Mouse (Mus musculus): Measurements from ENCODE around the gene Bard1.

Gene Bard1

DNA sequence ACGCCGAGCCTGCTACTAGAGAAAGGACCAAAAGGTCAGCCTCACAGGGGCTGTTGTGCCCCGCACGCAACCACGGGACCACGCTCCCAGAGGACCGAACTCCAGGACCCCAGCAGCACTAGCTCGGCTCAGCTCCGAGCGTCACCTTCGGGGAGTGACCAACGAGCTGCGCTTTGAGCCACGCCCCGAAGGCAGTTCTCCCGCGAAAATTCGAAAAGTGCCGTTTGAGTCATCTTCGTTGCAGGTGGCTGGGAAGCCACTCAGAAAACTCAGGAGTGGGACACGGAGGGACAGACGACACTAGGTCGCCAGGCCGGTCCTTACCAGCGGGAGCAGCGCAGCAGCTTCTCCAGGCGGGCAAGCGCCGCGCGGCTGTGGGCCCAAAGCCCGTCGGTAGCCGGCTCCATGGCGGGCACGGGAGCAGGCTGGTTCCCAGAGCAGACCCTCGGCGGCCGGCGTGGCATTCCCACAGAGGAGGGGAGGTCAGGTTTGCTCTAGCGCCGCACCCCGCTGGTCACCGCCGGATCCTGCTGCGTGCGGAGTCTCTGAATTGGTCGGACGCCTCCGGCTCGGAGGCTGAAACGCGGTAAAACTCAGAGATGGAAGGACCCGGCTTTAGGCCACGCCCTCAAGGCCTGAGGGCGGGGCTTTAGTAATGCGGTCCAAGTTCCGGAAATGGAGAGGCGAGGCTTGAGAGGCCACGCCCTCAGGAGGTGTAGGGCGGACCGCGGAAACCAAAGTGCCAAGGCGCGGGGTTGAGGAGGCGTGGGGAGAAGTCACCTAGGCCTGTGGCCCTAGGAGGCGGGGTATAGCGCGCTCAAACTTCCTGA lies at the start of gene Bard1:
Gene Bard1 (minus strand): TSS at position 803 of the 830 bp plus-strand sequence.
- DNase-seq (ENCODE audit: low spot score) = peak; percentile 83

DNA sequence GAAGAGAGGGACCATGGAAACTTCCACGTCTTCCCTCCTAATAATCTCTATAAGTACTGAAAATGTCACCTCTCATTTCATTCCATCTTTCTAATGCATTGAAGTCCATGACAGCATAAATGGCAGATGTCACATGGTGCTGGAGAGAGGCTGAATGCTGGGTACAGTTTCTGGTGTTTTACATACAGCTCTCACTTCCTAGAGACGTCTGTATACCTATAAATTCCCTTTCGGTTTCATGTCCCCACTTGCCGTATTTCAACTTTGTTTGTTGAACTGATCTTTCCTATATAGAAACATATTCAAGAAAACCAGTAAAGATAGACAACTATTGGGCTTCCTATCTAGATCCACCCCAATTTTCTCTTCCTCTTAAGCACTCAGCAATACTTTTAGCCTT lies 24.2 kb upstream of the Bard1 start:
- no peak for DNase-seq (ENCODE audit: low spot score)

DNA sequence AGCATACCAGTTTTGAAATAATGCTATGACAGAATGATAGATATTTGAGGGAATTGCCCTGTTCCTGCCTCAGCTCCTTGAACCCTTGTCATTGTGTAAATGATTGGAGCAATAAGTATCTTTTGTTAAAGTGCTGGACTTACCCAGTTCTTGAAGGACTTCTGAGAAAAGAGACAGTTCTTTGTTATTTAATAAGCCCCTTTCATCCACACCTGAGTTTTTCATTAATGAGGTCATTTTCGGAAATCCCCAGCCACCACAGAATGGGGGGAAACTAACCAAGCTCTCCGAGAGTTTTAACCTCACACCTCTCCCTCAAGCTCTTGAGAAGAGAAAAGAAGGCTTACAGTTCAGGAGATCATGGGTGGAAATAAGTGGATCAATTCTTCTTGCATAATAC lies 15.6 kb upstream of the Bard1 start:
- DNase-seq (ENCODE audit: low spot score) = no peak

DNA sequence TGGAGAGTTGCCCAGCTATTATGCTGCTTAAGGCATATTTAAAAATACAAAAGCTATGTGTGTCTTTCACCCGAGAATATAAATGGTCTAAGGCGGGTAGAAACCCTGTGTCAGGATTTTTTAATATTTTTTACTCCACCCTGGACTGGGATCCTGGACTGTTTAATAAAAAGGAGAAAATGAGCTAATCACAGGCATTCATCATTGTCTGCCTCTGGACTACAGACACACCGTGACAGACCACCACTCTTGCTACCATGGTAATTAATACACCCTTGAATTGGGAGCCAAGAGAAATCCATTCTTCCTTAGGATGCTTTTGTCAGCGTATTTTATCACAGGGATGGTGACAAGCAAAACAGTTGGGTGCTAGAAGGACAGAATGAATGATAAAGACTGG lies 14.3 kb upstream of the Bard1 start:
- no peak for DNase-seq (ENCODE audit: low spot score)

DNA sequence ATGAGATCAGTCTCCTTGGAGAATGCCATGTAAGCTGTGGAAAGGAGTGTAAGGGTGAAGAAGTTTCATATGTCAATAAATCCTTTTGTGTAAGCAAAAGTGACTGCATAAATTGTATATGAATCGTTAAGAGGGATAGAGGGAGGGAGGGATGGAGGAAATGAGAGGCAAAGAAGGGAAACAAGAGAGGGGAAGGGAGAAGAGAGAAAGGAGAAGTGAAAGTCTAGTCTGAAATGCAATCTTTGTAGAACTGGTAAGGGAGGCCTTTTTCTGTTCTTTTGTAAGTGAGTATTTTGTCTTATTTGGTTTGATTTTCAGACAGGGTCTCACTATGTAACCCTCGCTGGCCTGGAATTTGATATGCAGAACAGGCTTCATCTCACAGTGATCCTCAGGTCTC lies 12.8 kb upstream of the Bard1 start:
- DNase-seq (ENCODE audit: low spot score) = no peak

DNA sequence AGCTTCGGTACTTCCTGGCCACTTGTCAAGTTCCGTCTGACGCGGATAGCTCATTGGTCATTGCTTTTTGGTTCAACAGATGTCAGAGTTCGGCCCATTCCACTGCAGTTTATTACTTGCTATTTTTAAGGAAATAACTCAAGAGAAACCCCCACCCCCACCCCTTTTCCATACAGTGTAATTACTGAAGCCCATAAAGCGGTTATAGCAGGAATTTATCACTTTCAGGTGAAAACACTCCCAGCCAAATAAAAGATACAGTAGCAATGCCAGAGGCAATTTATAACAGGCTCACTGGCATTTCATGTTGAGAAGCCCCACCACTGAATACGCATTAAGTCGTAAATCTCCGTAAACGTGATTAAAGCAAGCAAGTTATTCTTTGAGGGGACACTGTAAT lies 6.9 kb upstream of the Bard1 start:
- no peak for DNase-seq (ENCODE audit: low spot score)

DNA sequence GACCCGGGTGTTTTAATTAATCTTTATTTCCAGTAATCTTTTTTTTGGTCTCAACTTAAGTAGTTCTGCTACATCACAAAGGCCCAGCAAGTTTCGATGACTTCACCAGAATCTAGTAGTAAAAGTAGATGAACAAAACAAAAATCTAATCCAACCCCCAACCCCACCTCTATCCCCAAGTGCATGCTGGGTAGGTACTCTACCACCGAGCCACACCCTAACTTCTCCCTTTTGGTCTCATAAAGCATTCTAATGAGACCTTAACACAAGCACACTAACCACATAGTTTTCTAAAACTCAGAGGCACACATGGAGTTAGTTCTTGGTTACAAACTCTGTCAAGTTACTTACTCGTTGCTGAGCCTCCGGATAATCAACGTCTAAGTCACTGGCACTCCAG lies 3.2 kb upstream of the Bard1 start:
- DNase-seq (ENCODE audit: low spot score) = no peak

DNA sequence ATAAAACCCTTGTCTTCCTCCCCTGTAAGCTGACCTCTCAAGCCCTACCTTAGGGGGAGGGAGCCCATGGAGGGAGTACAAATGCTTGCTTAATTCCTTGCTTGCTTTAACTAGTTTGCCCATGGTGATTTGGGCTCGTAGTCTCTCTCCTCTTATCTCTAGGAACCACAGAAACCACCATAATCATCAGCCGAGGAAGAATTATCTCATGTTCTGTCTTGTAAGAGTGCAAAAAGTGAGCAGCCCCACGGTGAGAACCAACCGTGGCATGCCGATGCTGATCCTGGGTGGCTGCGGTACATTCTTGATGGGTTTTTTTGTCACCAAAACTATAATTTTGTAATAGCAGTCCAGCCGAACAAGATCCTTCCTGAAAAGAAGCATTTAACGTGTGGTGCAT lies 2.8 kb upstream of the Bard1 start:
- no peak for DNase-seq (ENCODE audit: low spot score)

DNA sequence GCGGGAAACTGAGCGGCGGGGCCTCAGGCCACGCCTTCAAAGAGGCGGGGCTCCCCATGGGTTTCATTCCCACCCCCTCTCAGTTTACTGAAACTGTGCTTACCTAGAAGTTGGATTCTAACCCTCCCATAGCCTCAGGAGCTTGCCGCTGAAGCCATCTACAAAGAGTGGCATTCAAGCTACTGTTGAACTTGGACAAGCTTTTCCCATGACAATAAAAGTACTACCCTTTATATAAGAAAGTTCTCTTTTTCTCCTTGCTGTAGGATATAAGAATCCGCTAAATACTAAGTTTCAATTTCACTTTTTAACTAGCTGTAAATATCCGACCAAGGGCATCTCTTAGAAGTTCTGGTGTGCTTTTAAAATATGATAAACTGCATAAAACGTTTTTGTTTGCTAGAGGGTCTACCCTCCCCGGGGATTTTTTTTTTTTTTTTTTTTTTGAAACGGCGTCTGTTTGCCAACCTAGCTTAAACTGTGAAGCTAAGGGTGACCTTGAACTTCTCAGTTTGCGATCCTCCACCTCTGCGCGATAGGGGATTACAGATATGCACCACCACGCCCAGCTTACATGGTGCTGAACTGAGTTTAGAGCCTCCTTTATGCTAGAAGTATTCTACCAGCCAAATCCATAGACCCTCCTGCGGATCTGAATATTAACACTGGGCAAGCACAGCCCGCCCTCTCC lies 373 bp upstream of the Bard1 start:
- DNase-seq (ENCODE audit: low spot score) = no peak

DNA sequence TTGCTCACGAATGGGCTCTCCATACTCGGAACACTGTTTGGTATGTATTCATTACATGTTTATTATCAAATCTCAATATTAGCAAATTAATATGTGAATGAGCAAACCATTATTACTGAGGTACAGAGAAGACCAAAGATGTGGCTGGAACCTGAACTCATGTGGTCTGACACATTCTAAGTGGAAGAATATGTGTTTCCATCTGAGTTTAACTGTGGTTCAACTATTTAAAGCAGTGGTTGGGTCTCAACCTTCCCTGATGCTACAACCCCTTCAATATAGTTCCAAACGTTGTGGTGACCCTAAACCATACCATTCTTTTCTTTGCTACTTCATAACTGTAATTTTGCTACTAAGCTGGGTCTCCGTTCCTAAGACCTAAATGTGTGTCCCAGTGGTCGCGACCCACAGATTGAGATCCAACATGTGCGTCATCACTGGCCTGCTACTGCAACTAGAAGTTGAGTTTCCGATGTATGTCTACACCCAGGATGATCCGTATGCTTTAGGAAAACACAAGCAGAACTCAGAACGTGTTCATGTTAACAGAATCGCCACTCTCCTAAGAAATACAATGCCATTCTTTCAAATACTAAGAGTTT lies 1.5 kb downstream of the Bard1 start:
- DNase-seq (ENCODE audit: low spot score) = no peak

DNA sequence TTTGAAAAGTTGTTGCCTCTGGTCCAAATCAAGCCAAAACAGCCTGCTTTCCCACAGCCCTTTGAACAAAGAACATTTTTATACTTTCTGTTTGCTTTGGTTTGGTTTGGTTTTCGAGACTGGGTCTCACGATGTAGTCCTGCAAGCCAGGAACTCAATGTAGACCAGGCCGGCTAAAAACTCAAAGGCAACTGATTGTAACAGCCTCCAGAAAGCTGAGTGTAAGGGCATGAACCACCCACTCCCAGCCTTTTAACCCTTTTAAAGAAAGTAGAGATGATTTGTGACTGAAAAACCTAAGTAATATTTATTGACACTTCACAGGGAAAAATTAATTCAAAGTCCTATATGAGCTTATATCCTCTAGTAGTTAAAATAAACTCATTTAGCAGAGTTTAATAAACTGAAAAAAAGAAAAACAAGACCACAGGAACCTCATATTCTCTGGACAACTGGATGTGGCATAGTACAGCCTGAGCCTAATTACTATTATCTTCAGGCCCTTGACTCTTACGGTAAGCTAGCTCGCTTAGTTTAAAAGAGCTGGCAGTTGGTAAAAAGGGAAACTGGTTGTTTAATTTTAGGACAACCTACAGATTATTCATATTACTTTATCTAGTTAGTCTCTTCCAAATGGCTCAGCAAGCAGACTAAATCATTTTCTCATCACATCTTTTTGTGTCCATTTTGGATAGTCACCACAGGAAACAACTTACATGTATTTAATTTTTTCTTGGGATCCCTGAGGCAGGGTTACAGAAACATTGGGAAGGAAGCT lies 2.2 kb downstream of the Bard1 start:
- no peak for DNase-seq (ENCODE audit: low spot score)

DNA sequence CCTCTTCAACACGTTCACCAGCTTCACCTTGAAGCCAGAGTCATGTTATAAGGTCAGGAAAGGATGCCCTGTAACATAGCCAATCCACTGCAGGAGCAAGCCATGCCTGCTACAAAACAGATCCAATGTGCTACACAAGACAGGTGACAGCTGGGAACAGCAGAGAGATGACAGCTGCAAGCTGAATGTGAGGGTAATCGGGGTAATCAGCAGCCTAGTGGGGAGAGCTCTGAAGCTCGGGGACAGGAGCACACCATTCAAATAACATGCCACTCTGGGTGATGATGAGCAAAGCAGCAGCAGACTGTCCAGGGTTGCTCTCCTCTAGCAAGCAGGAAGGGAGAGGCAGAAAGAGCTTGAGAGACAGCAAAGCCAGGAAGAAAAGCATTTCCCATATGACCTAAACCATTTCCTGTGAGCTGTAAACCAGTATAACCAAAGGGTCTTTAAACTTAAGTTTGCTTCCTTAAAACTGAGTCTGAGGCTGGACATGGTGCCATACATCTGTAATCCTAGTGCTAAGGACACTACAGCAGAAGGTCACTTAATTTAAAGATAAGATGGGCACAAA lies 2.9 kb downstream of the Bard1 start:
- DNase-seq (ENCODE audit: low spot score) = no peak

DNA sequence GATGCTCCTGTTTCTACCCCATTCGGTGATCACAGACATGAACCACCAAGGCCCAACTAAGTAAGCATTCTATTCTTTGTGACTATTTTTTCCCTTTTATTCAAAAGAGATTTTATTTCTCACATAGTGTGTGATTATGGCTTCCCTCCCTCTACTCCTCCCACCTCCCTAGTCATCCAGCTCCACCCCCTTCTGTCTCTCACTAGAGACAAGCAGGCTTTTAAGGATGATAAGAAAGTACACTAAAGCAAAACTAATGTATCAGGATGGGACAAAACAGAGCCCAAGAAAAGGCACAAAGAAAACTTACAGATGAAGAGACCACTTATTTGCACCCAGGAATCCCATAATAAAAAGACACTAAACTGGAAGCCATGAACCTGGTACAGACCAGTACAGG lies 6.9 kb downstream of the Bard1 start:
- DNase-seq (ENCODE audit: low spot score) = no peak

DNA sequence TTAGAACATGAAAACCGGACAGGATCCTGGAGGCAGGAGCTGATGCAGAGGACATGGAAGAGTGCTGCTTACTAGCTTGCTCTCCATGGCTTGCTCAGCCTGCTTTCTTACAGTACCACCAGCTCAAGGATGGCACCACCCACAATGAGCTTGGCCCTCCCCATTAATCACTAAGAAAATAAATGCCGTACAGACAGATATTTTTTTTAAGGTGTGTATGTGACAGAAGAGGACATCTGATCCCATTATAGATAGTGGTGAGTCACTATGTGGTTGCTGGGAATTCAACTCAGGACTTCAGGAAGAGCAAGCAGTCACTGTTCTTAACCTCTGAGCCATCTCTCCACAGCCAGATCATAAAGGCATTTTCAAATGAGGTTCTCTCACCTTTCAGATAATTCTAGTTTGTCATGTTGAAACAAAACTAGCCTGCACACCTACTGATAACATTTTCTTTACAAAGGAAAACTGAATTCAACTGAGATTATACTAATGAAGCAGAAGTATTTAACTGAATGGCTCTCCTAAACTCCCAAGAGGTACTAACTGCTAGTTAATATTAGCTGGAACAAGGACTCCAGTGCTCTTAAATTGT lies 7.6 kb downstream of the Bard1 start:
- no peak for DNase-seq (ENCODE audit: low spot score)

DNA sequence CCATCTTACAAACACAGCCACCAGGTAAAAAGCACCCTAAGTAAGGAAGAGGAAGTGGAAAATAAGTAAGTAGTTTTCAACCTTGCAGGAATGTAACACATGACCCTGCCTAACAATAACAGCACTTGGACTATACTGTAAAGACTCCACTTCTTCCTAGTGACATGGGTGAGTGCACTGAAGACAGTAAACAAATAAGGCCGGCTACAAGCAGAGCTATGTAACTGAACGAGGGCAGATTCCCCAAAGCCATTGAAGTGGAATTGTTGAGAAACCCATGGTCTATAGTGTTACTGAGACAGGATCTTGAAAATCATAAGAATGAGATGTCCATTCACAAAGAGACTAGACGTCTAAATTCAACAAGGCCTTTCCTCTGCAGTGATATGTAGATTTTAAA lies 27.3 kb downstream of the Bard1 start:
- DNase-seq (ENCODE audit: low spot score) = no peak

DNA sequence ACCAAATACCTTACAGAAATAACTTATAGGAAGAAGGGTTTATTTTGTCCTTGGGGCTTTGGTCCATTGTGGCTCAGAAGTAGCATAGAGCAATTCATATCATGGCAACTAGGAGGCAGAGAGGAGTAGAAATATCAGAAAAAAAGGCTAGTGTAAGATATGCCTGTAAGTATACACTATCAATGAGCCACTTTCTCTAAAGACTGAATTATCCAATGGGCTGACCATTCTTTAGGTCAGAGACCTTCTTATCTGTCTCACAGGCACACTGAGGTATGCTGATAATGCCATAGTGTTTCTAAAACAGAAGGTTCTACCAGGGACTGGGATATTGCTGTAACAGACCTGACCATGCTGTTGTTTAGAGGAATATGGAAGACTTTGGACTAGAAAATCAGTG lies 32.2 kb downstream of the Bard1 start:
- no peak for DNase-seq (ENCODE audit: low spot score)

DNA sequence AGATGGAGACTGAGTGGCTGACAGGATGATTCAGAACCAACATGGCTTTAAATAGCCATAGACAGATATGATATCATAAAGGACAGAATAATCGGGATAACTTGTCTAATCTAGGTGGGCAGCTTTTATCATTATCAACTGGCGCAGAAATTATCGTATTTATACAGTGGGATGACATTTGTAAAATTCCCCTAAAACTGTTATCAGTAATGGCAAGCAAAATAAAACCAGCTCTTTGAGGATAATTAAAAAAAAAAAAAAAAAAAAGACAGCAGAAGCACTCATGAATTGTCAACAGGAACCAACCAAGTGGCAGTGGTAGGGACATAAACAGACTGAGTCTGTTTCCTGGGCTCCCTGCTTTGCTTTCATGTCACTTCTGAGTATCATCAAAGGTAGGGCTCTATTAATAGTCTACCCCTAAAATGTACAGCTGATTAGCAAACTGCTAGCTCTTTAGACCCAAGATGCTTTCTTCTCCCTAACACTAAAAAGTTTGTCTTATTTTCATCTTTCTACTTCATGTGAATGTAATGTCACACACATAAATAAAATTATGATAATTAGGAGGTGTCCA lies 34.1 kb downstream of the Bard1 start:
- DNase-seq (ENCODE audit: low spot score) = no peak

DNA sequence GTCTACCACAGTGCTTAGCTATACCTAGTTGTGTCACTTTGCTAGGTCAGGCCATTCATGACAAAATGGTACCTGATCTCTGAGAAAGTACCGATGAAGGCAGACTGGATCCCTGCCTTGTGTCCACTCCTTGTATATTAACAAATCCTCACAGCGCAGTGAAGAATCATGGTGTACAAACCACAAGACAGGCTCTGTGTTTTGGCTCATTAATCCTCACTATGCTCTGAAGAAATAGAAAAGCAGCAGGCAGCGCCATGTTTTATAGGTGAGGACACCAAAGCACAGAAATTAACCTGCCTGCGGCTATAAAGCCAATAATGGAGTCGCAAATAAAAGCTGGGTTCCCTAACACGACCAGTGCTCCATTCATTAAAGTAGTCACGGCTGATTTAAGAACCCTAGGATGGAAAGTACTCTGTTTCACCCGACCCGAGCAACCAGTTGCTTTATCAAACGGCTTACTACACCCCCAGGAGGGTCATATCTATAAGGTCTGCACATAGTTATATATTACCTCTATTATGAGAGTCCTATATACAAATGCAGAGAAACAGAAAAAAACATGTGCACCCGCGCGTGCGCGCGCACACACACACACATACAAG lies 39.0 kb downstream of the Bard1 start:
- no peak for DNase-seq (ENCODE audit: low spot score)

DNA sequence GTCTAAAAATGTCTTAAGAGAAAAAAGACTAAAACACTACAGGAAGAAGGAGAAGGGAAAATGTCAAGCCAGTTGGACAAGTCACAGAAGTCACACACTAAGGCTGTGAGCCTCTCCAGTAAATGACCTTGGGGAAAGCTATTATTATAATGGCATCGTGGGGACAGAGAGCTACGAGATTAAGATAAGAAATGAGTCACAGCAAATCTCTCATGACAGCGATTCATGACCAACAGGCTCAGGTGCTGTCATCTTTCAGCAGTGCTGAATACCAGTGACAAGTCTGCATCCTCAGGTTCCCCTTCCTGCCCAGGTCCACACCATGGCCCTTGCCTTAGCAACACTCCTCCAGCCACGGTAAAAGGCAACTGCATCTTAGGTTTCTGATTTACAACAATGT lies 46.8 kb downstream of the Bard1 start:
- no peak for DNase-seq (ENCODE audit: low spot score)

DNA sequence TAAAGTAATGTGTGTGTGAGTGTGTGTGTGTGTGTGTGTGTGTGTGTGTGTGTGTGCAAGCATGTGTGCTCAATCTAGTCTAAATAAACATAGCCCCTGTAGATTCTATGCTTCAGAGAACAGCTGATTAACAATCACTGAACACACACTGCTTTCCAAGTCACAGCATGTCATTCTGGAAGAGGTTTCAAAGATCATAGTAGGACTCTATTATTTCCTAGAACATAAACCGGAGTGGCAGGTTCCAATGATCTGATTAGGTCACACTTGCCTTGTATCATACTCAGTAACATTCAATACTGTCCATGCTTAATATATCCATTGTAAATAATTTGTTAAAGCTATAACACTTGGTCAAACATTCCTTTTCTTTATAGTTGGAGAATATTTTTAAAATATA lies 47.5 kb downstream of the Bard1 start:
- no peak for DNase-seq (ENCODE audit: low spot score)

DNA sequence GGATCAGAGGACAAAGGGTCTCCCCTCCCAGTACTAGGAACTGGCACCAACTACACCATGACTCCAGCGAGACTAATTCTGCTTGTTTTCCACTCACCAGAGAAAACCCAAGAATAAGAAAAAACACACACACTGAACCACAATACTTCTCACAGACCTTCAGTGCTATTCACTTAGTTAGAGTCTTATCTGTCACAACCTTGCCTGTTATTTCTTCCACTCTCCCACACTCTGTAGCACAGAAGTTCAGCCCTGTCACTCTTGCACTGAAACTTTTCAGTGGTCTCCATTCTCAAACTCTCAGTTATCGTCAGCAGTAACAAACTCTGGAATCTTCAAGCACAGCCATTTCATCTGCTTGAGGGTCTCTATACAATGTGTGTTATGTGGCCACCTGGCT lies 50.2 kb downstream of the Bard1 start:
- DNase-seq (ENCODE audit: low spot score) = no peak

Data from layer of hippocampus, adult 11-12 months (tissue).